Mouse (Mus musculus): ENCODE measurements at regions not wholly inside any gene's neighbourhood (a gene's known extent, or its start where the extent isn't known, plus 50 kb on each side); places are given as distances from the start of the nearest gene placed in this dataset.

GRCm38 (mm10) chr1:157012950-157013668, 73.7 kb upstream of the Ralgps2 start:
- 62% methylated on average over 7 of the region's 7 CpGs for WGBS
- no peak overlapping the region for H3K27ac ChIP-seq (replicated peaks)
- no peak for ATAC-seq (ENCODE audit: extremely low read depth, insufficient number of reproducible peaks, low FRiP score, low TSS enrichment)

GRCm38 (mm10) chr1:157011226-157011625, 71.8 kb upstream of the Ralgps2 start:
- no peaks in the 10 kb centered on the region for H3K9me3 ChIP-seq

More at GRCm38 (mm10) chr1:157012950-157013668, 73.7 kb upstream of the Ralgps2 start:
- Histone ChIP-seq H3K4me1 (peaks cover 31% of the 10 kb centered on the region), H3K9ac (no peak overlapping the region), H3K36me3 (no peaks in the 10 kb centered on the region), H3K4me2 (no peak overlapping the region), H3K9me3 (no peaks in the 10 kb centered on the region), H3K4me3 (no peak overlapping the region), H3K27me3 (replicated peaks) (no peaks in the 10 kb centered on the region)

GRCm38 (mm10) chr1:157009427-157009826, 70.0 kb upstream of the Ralgps2 start:
- H3K27ac ChIP-seq (replicated peaks) = 0 out of 2 replicates have a peak overlapping the region, but pooled peaks have one; percentile 88

More at GRCm38 (mm10) chr1:157011226-157011625, 71.8 kb upstream of the Ralgps2 start:
- Histone ChIP-seq H3K4me2 (no peak overlapping the region), H3K27ac (replicated peaks) (no peak overlapping the region), H3K4me1 (peaks cover 39% of the 10 kb centered on the region), H3K4me3 (no peak overlapping the region), H3K9ac (no peak overlapping the region), H3K36me3 (no peaks in the 10 kb centered on the region), H3K27me3 (replicated peaks) (no peaks in the 10 kb centered on the region)
- no peak for ATAC-seq (ENCODE audit: extremely low read depth, insufficient number of reproducible peaks, low FRiP score, low TSS enrichment)
- WGBS = 86% methylated on average over 6 of the region's 6 CpGs

GRCm38 (mm10) chr1:157007891-157008730, 68.7 kb upstream of the Ralgps2 start:
- Histone ChIP-seq H3K4me3 (no peak overlapping the region), H3K27ac (replicated peaks) (peak overlapping the region; percentile 88), H3K9me3 (no peaks in the 10 kb centered on the region), H3K27me3 (replicated peaks) (no peaks in the 10 kb centered on the region), H3K4me2 (peak overlapping the region; percentile 50), H3K4me1 (peaks cover 23% of the 10 kb centered on the region), H3K36me3 (no peaks in the 10 kb centered on the region), H3K9ac (0 out of 2 replicates have a peak overlapping the region, but pooled peaks have one; percentile 10)
- WGBS = 26% methylated on average over 4 of the region's 4 CpGs
- ATAC-seq (ENCODE audit: extremely low read depth, insufficient number of reproducible peaks, low FRiP score, low TSS enrichment) = peak; percentile 68

More at GRCm38 (mm10) chr1:157009427-157009826, 70.0 kb upstream of the Ralgps2 start:
- Histone ChIP-seq H3K9ac (0 out of 2 replicates have a peak overlapping the region, but pooled peaks have one; percentile 5), H3K4me1 (peaks cover 34% of the 10 kb centered on the region), H3K4me2 (no peak overlapping the region), H3K27me3 (replicated peaks) (no peaks in the 10 kb centered on the region), H3K4me3 (no peak overlapping the region), H3K36me3 (no peaks in the 10 kb centered on the region), H3K9me3 (no peaks in the 10 kb centered on the region)
- 62% methylated on average over 9 of the region's 9 CpGs for WGBS
- ATAC-seq (ENCODE audit: extremely low read depth, insufficient number of reproducible peaks, low FRiP score, low TSS enrichment) = no peak

GRCm38 (mm10) chr1:157004312-157005074, 65.1 kb upstream of the Ralgps2 start:
- no peak overlapping the region for H3K27ac ChIP-seq (replicated peaks)
- H3K4me2 ChIP-seq = no peak overlapping the region
- H3K9me3 ChIP-seq = no peaks in the 10 kb centered on the region
- no peak overlapping the region for H3K9ac ChIP-seq
- peaks cover 28% of the 10 kb centered on the region for H3K4me1 ChIP-seq
- no peak overlapping the region for H3K4me3 ChIP-seq
- H3K27me3 ChIP-seq (replicated peaks) = no peaks in the 10 kb centered on the region
- WGBS = 86% methylated on average over 16 of the region's 16 CpGs
- H3K36me3 ChIP-seq = no peaks in the 10 kb centered on the region
- no peak for ATAC-seq (ENCODE audit: extremely low read depth, insufficient number of reproducible peaks, low FRiP score, low TSS enrichment)

- no peaks in the 10 kb centered on the region for H3K27me3 ChIP-seq (replicated peaks)
- no peak overlapping the region for H3K4me2 ChIP-seq
- H3K9me3 ChIP-seq = no peaks in the 10 kb centered on the region
- peaks cover 15% of the 10 kb centered on the region for H3K4me1 ChIP-seq
- no peak overlapping the region for H3K27ac ChIP-seq (replicated peaks)
- no peak overlapping the region for H3K4me3 ChIP-seq
- no peaks in the 10 kb centered on the region for H3K36me3 ChIP-seq
- no peak for ATAC-seq (ENCODE audit: extremely low read depth, insufficient number of reproducible peaks, low FRiP score, low TSS enrichment)
- WGBS = 72% methylated on average over 7 of the region's 7 CpGs
- H3K9ac ChIP-seq = no peak overlapping the region
These were observed 63.6 kb upstream of the Ralgps2 start for GRCm38 (mm10) chr1:157003034-157003433.

GRCm38 (mm10) chr1:157002258-157002657, 62.8 kb upstream of the Ralgps2 start:
- Histone ChIP-seq H3K4me2 (no peak overlapping the region), H3K4me1 (peaks cover 11% of the 10 kb centered on the region), H3K36me3 (no peaks in the 10 kb centered on the region), H3K4me3 (no peak overlapping the region), H3K27ac (replicated peaks) (no peak overlapping the region), H3K27me3 (replicated peaks) (no peaks in the 10 kb centered on the region), H3K9ac (no peak overlapping the region), H3K9me3 (no peaks in the 10 kb centered on the region)
- 76% methylated on average over 2 of the region's 2 CpGs for WGBS
- ATAC-seq (ENCODE audit: extremely low read depth, insufficient number of reproducible peaks, low FRiP score, low TSS enrichment) = no peak

- Histone ChIP-seq H3K9ac (no peak overlapping the region), H3K4me2 (no peak overlapping the region), H3K9me3 (no peaks in the 10 kb centered on the region), H3K36me3 (no peaks in the 10 kb centered on the region), H3K27me3 (replicated peaks) (no peaks in the 10 kb centered on the region), H3K27ac (replicated peaks) (no peak overlapping the region), H3K4me1 (peaks cover 11% of the 10 kb centered on the region), H3K4me3 (no peak overlapping the region)
- 65% methylated on average over 6 of the region's 6 CpGs for WGBS
- no peak for ATAC-seq (ENCODE audit: extremely low read depth, insufficient number of reproducible peaks, low FRiP score, low TSS enrichment)
These were observed 61.7 kb upstream of the Ralgps2 start for GRCm38 (mm10) chr1:157001008-157001660.

GRCm38 (mm10) chr1:156999947-157000346, 60.5 kb upstream of the Ralgps2 start:
- peaks cover 18% of the 10 kb centered on the region for H3K4me1 ChIP-seq
- H3K4me3 ChIP-seq = no peak overlapping the region
- H3K27me3 ChIP-seq (replicated peaks) = no peaks in the 10 kb centered on the region
- H3K9me3 ChIP-seq = no peaks in the 10 kb centered on the region
- H3K4me2 ChIP-seq = no peak overlapping the region
- ATAC-seq (ENCODE audit: extremely low read depth, insufficient number of reproducible peaks, low FRiP score, low TSS enrichment) = no peak
- WGBS = 58% methylated on average over 8 of the region's 8 CpGs
- H3K9ac ChIP-seq = no peak overlapping the region
- no peaks in the 10 kb centered on the region for H3K36me3 ChIP-seq
- no peak overlapping the region for H3K27ac ChIP-seq (replicated peaks)

GRCm38 (mm10) chr1:156999272-156999671, 59.8 kb upstream of the Ralgps2 start:
- H3K36me3 ChIP-seq = no peaks in the 10 kb centered on the region
- H3K4me2 ChIP-seq = no peak overlapping the region
- peaks cover 18% of the 10 kb centered on the region for H3K4me1 ChIP-seq
- no peak overlapping the region for H3K9ac ChIP-seq
- no peak overlapping the region for H3K4me3 ChIP-seq
- no peaks in the 10 kb centered on the region for H3K9me3 ChIP-seq
- H3K27ac ChIP-seq (replicated peaks) = no peak overlapping the region
- WGBS = 83% methylated on average over 8 of the region's 8 CpGs
- no peak for ATAC-seq (ENCODE audit: extremely low read depth, insufficient number of reproducible peaks, low FRiP score, low TSS enrichment)
- H3K27me3 ChIP-seq (replicated peaks) = no peaks in the 10 kb centered on the region
